7 mouse cellular contexts compared by ENCODE assay signal in the genomic region with DNA sequence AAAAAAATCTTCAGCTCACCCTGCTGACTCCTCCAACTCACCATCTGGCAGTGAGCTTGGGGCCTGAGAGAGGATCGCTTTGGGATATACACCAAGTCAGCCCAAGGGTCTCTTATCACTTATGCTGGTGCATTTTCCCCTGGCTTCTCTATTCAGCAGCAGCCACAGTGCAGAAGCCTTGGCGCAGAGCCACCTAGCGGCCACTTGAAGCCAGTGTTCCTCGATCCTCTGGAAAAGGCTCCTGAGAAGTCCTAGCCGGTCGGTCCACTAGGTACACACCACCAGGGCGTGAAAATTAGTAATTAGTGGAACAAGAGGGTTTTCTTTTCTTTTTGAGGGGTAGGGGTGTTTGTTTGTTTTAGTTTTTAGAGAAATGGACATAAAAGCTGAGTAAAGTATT. TPM values are rescaled to one million over a fixed set of nuclear protein-coding genes. Genes with fewer than 3 reads are reported as not detected.
A peak's percentile ranks its signal among the peaks of the same experiment; 100 is the strongest.
DNase-seq lines count a peak whose midpoint lies in the region; ATAC-seq lines count a peak whose summit lies in the region.

No protein-coding gene starts in this region.

- H3K36me3 ChIP-seq in kidney, embryonic 14.5 days (ENCODE audit: control insufficient read depth, insufficient read depth, low read length) = no peaks in the 10 kb centered on the region
- H3K36me3 ChIP-seq in limb, embryonic 13.5 days = no peaks in the 10 kb centered on the region

- H3K9me3 ChIP-seq in kidney, embryonic 14.5 days (ENCODE audit: control insufficient read depth, low read length) = no peaks in the 10 kb centered on the region
- no peaks in the 10 kb centered on the region for H3K9me3 ChIP-seq in limb, embryonic 13.5 days

- no peak overlapping the region for H3K9ac ChIP-seq in kidney, embryonic 14.5 days (ENCODE audit: low read depth, low read length)
- no peak overlapping the region for H3K9ac ChIP-seq in limb, embryonic 13.5 days

- H3K4me2 ChIP-seq in kidney, embryonic 14.5 days (replicated peaks; ENCODE audit: low read depth, low read length) = no peak overlapping the region
- no peak overlapping the region for H3K4me2 ChIP-seq in limb, embryonic 13.5 days (replicated peaks)

- 5% methylated on average over 7 of the region's 7 CpGs for WGBS in kidney, embryonic 14.5 days
- WGBS in limb, embryonic 13.5 days = 5% methylated on average over 7 of the region's 7 CpGs

- peak; percentile 93 for ATAC-seq in kidney, embryonic 14.5 days (ENCODE audit: low FRiP score, low TSS enrichment)
- ATAC-seq in limb, embryonic 13.5 days (ENCODE audit: low FRiP score, low read depth) = peak; percentile 72; the same call in 1 of the 2 replicates

- H3K4me3 ChIP-seq in kidney, embryonic 14.5 days (ENCODE audit: low read length) = no peak overlapping the region
- H3K4me3 ChIP-seq in limb, embryonic 13.5 days = no peak overlapping the region

- H3K27me3 ChIP-seq in kidney, embryonic 14.5 days (ENCODE audit: control insufficient read depth, insufficient read depth, low read length) = peaks cover 3% of the 10 kb centered on the region; the same call in 1 of the 2 replicates
- no peaks in the 10 kb centered on the region; the same call in 1 of the 2 replicates for H3K27me3 ChIP-seq in limb, embryonic 13.5 days

- H3K27ac ChIP-seq in kidney, embryonic 14.5 days (ENCODE audit: low read depth, low read length) = no peak overlapping the region
- no peak overlapping the region for H3K27ac ChIP-seq in limb, embryonic 13.5 days

- peak; percentile 74 to 79 for DNase-seq in adrenal gland, postnatal 36 days
- DNase-seq in embryo, embryonic 10 days (ENCODE audit: low spot score) = peak; percentile 87
- peak; percentile 47 to 72 for DNase-seq in gastrocnemius, postnatal 4 days (ENCODE audit: low spot score in 2 of 2)
- DNase-seq in neural tube, embryonic 10.5 days (ENCODE audit: extremely low spot score, low spot score) = peak; percentile 62
- peak; percentile 64 for DNase-seq in testis, postnatal 14 days (ENCODE audit: low spot score)

- no peaks in the 10 kb centered on the region for H3K4me1 ChIP-seq in kidney, embryonic 14.5 days (ENCODE audit: control insufficient read depth, insufficient read depth, low read length)
- H3K4me1 ChIP-seq in limb, embryonic 13.5 days = 0 out of 2 replicates have a peak, but pooled peaks cover 3% of the 10 kb centered on the region

RNA-seq across cellular contexts. Expression of a gene that starts 6.7 kb away (rescaled TPM):
- not detected for total RNA-seq in adrenal gland, postnatal 36 days (2021)
- not detected for total RNA-seq in gastrocnemius, postnatal 4 days (2021)
- not detected in 2 replicates for polyA plus RNA-seq in kidney, embryonic 14.5 days (2014; fragmentation: Nextera tagmentation; extraction: Ambion mirVana)
- not detected in 2 replicates for polyA plus RNA-seq in limb, embryonic 13.5 days (2015; fragmentation: Nextera tagmentation; extraction: Ambion mirVana)

RNA-seq across cellular contexts. Expression of a gene that starts 16.8 kb away (rescaled TPM):
- total RNA-seq in adrenal gland, postnatal 36 days (2021) = not detected
- under 1 TPM in 1 of 2 experiments, not detected in 1; 0.52 TPM for total RNA-seq in gastrocnemius, postnatal 4 days (2021)
- 0.64 and 0.67 TPM in 2 replicates for polyA plus RNA-seq in kidney, embryonic 14.5 days (2014; fragmentation: Nextera tagmentation; extraction: Ambion mirVana)
- 0.42 and 1.0 TPM in 2 replicates for polyA plus RNA-seq in limb, embryonic 13.5 days (2015; fragmentation: Nextera tagmentation; extraction: Ambion mirVana)

RNA-seq across cellular contexts. Expression of a gene that starts 20.2 kb away (rescaled TPM):
- total RNA-seq in adrenal gland, postnatal 36 days (2021) = not detected
- under 1 TPM in 1 of 2 experiments, not detected in 1; 0.62 TPM for total RNA-seq in gastrocnemius, postnatal 4 days (2021)
- polyA plus RNA-seq in kidney, embryonic 14.5 days (2014; fragmentation: Nextera tagmentation; extraction: Ambion mirVana) = not detected in 2 replicates
- not detected in 2 replicates for polyA plus RNA-seq in limb, embryonic 13.5 days (2015; fragmentation: Nextera tagmentation; extraction: Ambion mirVana)

RNA-seq across cellular contexts. Expression of a gene that starts 31.8 kb away (rescaled TPM):
- not detected for total RNA-seq in adrenal gland, postnatal 36 days (2021)
- not detected for total RNA-seq in gastrocnemius, postnatal 4 days (2021)
- not detected in 2 replicates for polyA plus RNA-seq in kidney, embryonic 14.5 days (2014; fragmentation: Nextera tagmentation; extraction: Ambion mirVana)
- polyA plus RNA-seq in limb, embryonic 13.5 days (2015; fragmentation: Nextera tagmentation; extraction: Ambion mirVana) = not detected in 2 replicates

RNA-seq across cellular contexts. Expression of a gene that starts 41.5 kb away (rescaled TPM):
- not detected for total RNA-seq in adrenal gland, postnatal 36 days (2021)
- total RNA-seq in gastrocnemius, postnatal 4 days (2021) = not detected
- polyA plus RNA-seq in kidney, embryonic 14.5 days (2014; fragmentation: Nextera tagmentation; extraction: Ambion mirVana) = not detected in 2 replicates
- not detected in 2 replicates for polyA plus RNA-seq in limb, embryonic 13.5 days (2015; fragmentation: Nextera tagmentation; extraction: Ambion mirVana)
